Mouse (Mus musculus): Measurements from ENCODE around the gene Rgcc.

Gene Rgcc

DNA sequence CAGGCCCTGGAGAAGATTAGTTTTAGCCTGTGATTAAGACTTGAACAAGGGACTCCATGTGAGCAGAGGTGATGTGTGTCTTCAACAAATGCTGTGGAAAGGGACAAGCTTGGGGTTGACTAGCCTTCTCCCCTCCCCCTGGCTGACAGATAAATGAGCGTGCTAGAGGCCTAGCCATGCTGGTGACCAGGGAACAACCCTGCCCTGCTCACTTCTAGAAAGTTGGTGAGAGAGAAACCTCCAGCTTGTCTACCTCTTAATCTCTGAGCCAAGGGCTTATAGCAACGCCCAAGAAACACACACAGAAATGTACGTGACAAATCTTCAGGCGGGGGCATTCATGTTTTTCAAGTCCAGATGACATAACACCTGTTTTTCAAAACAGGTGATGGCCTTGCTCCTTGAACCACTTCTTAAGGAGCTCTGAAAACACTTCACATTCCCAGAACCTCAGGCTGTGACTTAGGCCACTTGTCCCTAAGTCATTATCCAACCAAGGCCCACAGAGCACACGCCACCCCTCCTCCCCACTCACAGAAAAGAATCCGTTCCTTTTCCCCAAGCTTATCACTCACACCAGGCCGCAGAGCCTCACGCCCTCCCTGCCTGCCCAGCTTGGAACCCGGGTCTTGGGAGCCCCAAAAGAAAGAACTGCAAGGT lies 19.4 kb downstream of the Rgcc start:
- in situ Hi-C loops (cut with MboI, MseI) = loop anchor here in 1 of 2 experiments (25.0 kb wide), 1 partner anchor 845 kb away; no protein-coding TSS in a partner anchor

DNA sequence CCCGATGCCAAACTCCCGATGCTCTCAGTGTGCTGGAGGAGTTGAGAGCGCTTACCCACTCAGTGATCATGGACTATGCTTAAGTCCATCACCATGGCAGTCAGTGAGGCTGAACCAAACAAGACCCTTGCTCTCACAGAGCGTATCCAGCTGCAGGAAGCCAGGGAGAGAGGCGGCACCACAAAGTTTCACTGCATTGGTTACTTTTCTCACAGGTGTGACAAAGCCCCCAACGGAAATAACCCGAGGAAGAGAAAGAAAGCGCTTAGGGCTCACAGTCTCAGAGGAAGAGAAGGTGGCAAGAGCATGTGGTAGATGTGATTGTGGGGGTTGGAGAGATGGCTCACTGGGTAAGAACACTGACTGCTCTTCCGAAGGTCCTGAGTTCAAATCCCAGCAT lies 21.0 kb downstream of the Rgcc start:
- in situ Hi-C loops (cut with MboI, MseI) = loop anchor here in 1 of 2 experiments (25.0 kb wide), 1 partner anchor 843 kb away; no protein-coding TSS in a partner anchor

DNA sequence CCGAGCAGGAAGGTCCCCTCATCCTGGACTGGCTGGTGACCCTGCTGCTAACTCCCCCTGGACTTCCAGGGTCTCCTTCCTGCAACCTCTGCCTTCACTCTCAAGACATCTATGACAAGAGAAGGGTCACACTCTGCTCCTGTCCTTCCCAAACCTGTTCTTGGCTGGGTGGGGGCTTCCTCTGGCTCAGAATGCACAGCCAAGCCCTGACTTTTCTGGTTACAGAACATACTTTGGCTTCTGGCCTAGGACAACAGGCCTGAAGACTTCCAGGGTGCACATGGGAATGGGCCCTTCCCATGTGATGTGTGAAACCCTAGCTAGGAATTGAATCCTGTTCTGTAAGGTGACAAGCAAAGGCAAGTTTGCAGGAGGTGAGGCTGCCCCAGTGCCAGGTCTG lies 22.0 kb downstream of the Rgcc start:
- in situ Hi-C loops (cut with MboI, MseI) = loop anchor here in 1 of 2 experiments (25.0 kb wide), 1 partner anchor 842 kb away; no protein-coding TSS in a partner anchor

DNA sequence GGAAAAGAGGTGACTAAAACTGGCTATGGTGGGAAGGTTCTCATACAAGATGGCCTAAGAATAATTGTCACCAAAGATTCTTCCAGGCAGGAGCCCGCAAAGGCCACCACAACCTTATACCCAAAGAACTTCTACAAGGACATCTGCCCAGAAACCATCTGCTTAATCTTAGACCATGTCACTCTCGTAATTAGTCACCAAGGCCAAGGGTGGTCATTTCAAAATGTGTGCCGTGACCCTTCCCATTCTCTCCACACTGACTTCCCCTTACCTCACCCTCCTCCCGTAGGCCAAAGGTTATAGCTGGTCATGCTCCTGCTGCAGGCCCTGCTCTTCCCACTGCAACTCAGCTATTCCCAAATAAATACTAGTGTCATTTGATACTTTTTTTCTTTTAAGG lies 22.5 kb downstream of the Rgcc start:
- in situ Hi-C loops (cut with MboI, MseI) = loop anchor here in 1 of 2 experiments (25.0 kb wide), 1 partner anchor 842 kb away; no protein-coding TSS in a partner anchor

DNA sequence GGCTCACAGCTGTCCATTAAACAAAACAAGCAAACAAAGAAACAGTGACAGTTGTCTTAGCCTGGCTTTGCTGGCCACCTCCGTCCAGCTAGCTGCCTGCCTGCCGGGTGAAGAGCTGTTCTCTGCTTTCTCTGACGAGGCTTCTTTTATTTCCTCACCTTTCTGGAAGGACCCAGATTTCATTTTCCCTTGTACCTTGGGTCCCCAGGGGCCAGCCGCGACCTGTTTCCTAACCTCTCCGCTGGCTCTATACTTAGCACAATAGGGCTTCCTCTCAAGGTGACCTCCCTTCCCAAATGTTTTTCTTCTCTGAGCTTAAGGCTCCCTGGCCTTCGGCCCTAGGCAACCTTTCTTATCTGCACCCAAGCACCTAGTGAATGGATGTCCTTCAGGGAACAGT lies 23.5 kb downstream of the Rgcc start:
- in situ Hi-C loops (cut with MboI, MseI) = loop anchor here in 1 of 2 experiments (25.0 kb wide), 1 partner anchor 841 kb away; no protein-coding TSS in a partner anchor

DNA sequence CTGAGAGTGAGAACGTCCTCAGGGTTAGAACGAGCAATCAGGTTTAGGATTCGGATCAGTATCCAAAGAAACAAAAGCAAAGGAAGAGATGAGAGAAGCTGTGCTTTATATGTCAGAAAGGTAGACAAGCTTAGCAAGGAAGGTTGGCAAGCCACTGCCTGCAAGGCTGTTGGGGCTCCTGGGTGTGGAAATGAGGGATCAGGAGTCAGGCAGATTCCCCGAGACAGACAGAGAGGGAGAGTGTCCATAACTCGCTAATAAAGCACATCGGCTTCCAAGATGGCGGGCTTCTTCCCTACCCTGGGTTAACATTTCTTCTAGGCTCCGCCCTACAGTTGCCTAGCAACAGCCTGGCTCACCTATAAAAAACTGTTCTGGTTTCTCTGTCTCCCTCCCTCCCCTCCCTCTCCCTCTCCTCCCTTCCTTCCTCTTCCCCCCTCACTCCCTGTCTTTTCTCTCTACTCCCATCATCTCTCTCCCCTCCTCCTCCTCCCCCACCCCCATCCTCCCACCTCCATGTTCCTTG lies 25.5 kb downstream of the Rgcc start:
- in situ Hi-C loops (cut with MboI, MseI) = loop anchor here in 1 of 2 experiments (25.0 kb wide), 1 partner anchor 839 kb away; no protein-coding TSS in a partner anchor

DNA sequence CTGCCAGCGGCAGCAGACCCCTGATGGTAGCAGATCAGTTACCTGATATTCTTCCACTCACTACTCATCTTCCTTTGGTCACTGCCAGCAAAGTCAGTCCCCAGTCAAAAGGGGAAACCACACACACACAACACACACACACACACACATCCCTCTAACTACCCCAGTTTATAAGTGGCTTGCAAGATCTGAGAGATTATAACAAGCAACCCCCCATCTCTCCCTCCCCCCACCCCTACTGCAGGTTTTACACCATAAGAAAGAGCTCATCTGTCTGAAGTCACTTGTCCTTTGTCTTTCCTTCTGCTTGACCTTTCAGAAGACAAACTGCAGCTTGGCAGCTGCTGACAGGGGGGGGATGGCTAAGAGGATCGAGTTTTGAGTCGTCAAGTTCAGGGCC lies 26.0 kb downstream of the Rgcc start:
- in situ Hi-C loops (cut with MboI, MseI) = loop anchor here in 1 of 2 experiments (25.0 kb wide), 1 partner anchor 838 kb away; no protein-coding TSS in a partner anchor

DNA sequence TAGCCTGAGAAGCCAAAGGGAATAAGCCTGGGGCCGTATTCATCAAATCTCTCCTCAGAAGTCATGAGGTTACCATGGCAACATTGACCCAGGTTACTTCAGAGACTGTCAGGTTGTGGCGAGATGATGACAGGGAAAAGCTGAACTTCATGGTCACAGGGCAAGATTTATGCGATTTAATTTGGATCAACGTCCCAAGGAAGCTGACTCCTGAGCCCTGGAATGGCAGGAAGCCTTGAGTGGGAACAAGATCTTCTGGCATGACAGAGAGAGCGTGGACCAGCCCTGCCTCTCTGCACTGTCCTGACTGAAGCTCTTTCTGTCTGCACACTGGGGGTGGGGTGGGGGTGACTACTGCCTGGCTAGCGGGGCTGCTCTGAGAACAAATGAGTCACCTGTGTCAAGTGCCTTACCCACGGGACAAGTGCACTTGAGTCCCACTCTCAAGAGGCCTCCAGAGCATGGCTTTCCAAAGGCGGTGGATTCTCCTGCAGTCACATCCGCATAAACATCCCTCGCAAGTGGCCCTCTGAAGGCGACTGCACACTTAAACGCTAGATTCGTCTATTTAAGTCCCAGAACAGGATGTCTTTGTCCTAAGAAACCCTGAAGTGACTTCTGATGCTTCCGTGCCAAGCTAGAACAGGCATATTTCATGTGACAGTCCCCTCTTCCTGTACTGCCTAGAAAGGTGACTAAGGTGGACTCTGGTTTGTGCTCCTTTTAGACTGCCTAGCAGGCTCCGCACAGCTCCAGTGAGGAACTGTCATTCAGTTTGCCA lies 27.6 kb downstream of the Rgcc start:
- in situ Hi-C loops (cut with MboI, MseI) = no loop called here

DNA sequence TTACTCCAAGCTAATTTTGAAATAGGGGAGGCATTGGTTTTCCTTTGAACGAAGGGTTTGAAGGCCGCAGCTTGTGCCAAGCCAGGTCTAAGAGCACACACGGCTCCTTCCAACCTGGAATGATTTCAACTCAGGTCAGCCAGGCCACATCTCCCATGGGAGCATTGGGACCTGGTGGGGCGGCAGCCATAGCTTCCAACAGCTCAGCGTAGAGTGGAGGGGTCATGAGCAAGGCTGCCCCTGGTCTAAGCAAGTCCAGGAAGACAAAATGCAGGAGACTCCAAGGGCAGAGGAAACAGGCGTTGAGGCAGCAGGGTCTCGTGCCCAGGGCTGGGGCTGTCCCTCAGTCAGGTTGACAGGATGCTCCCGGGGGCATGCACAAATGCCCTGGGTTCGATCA lies 28.5 kb downstream of the Rgcc start:
- in situ Hi-C loops (cut with MboI, MseI) = no loop called here

DNA sequence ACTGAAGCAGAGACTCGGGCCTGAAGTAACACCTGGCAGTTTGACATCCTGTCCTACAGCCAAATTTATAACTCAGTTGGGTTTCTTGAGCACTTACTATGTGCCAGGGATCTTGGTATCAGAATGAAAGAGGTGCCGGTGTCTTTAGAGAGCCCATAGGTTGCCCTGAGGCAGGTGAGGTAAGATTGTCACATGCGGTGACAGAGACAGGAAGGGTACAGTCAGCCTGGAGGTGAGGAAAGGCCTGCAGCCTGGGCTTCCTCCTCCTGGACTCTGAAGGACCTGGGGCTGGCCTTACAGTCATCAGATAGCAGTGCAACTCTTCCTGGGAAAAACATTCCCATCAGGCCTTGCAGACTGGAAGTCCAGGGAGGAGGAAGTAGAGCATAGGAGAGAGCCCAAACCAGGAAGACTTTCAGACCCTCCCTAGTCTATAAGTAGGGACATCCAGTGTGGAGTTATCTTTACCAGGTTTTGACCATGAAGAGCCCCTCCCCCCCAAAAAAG lies 29.2 kb downstream of the Rgcc start:
- in situ Hi-C loops (cut with MboI, MseI) = no loop called here

DNA sequence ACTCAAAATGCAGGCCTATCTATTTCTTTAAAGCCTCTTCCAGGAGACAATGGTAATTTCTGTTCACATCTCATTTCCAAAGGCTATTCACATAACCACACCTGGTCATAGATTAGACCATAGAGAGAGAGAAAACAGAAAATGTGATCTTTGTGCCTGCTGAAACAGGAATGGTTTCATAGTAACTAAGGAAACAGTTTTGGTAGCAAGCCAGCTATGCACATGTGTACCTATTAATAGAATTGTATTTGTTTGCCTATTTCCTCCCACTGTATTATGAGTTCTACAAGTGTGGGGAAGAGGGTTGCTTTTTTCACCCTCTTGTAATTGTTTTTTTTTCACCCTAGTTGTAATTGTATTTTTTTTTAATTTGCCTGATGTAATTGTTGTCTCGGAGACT lies 31.9 kb downstream of the Rgcc start:
- in situ Hi-C loops (cut with MboI, MseI) = no loop called here

DNA sequence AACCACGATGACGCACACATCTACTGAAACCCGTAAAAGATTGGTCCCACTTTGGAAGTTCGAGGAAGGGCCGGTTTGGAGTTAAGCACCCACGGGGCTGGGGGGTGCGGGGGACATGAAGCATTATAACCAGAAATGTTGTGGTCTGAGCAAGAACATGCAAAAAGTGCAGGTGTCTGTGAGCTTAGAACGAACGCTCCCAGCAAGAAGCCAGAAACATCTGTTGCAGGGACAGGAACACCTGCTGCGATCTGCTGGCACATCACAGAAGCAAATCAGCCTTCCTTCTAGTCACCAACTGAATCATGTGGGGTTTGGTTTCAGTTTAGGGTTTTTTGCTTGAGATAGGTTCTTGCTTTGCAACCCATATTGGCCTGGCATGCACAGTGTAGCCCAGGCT lies 33.6 kb downstream of the Rgcc start:
- in situ Hi-C loops (cut with MboI, MseI) = no loop called here

DNA sequence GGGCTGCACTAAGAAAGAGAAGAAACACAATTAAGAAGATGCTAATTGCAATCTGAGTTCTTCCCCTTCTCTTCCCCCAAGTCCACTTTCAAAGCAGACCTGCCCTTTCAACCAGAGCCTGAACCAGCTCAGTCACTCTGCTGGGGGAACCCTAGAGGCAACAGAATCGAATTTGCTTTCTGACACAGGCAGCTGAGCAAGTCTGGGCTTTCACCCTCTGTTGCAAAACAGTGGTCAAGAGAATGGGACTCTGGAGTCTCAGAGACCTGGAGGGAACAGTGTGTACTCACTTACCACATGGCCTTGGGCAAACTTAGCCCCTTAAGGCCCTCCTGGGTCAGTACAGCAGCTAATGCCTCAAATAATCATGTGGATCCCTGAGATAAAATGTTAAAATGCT lies 34.1 kb downstream of the Rgcc start:
- in situ Hi-C loops (cut with MboI, MseI) = no loop called here

DNA sequence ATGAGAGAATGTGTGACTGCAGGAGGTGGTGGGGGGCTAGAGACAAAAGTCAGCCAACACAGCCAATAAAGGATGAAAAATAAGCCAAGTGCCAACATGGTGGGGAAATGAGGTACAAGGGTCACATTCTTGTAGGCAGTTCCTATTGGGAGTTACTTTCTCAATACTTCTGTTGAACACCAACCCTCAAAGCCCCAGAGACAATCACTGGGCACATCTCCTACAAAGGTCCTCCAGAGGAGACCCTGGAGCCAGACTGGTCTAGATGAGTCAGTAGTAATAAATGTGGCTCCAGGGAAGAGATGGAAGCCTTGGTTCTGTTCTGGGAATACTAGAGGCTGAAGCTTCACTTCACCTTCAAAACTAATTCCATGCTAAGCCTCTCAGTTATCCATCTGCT lies 35.0 kb downstream of the Rgcc start:
- in situ Hi-C loops (cut with MboI, MseI) = no loop called here

DNA sequence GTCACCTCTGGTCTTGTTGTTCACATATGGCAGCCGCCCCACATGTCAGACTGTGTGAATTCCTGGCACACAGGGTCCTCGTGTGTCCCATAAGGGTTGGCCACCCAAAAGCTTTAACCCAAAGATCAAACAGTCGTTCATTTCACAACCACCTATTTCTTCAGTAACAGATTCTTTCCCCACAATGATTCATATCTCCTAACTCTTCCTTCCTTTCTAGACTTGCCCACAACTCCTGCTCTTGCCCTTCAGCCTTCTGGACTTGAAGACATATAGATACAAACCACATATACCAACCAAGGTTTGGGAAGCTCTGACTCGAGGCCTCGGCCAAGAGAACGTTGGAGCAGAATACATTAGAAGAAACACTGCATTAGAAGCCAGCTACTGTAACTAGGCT lies 35.7 kb downstream of the Rgcc start:
- in situ Hi-C loops (cut with MboI, MseI) = no loop called here

DNA sequence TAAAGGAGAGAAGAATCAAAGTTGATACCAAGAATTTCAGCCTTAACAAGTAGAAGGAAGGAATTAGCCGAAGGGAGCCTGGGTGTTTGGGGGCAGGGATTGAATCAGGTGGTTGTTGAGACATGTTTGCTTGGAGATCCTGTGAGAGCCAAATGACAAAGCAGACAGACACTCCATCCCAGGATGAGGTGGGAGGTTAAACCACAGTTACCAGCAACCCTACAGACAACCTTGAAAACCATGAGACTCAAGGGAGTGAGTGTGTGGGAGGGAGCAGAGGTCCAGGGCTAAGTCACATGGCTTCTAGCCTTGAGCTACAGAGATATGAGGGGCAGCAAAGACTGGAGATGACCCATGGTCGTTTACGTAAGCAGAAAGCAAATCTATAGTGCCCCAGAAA lies 38.1 kb downstream of the Rgcc start:
- in situ Hi-C loops (cut with MboI, MseI) = no loop called here

DNA sequence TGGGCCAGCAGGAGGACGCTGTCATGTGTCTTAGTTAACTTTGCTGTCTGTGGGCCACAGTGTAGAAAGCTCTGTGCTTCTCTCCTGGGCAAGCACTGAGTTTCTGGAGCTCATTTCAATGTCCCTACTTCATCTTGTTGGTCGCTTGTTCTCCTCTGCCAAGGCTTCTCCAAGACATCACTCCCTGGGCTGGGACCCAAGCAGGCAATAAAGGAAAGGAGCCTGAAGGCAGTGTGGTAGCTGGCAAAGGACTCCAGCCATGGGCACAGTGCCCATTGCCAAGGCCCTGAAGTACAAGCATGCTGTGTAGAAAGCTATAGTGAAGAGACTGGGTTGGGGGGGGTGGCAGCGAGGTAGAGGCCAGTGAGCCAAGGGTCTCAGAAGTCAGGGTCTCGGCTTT lies 38.8 kb downstream of the Rgcc start:
- in situ Hi-C loops (cut with MboI, MseI) = no loop called here

DNA sequence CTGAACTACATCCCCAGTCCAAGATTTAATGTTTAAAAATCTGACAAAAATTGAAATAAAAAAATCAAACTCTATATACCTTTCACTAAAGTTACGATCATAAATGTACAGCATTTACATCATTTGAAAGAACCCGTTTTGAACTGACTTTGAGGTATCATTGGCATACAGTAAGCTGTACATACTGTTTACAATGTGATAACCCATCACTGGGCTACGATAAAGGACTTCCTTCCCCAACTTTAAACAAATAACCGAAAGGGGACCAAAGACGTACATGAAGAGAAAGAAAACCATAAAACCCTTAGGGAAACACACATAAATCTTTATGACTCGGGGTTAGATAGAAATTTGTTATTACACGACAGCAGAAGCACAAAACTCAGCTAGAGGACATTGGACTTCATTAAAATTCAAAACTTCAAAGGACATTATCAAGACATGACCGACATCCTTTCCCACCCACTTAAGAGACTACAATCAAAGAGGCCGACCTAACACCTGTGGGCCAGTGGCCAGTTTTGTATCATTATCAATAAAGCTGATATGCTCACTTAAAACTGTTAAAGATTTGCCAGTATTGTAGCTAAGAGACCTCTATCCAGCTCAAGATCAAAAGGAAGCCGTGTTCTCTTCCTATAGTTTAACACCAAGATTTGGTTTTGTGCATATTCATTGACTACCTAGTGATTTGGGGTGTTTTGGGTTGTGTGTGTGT lies 42.2 kb downstream of the Rgcc start:
- in situ Hi-C loops (cut with MboI, MseI) = no loop called here

DNA sequence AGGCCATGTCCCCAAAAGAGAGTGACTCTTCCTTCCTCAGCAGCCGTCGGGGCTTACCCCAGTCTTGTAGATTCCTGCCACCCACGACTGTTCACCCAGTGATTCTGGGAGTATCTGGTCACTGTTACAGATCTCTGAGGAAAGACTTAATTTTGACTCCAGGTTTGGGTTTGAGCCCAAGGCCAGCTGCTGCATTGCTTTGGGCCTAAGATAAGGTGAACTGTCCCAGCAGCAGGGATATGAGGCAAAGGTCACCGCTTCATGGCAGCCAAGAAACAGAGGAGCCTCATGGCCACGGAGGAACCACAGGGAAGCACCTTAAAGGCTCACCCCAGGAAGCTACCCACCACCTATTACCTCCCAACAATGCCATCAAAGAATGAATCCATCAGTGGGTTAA lies 44.8 kb downstream of the Rgcc start:
- in situ Hi-C loops (cut with MboI, MseI) = no loop called here

DNA sequence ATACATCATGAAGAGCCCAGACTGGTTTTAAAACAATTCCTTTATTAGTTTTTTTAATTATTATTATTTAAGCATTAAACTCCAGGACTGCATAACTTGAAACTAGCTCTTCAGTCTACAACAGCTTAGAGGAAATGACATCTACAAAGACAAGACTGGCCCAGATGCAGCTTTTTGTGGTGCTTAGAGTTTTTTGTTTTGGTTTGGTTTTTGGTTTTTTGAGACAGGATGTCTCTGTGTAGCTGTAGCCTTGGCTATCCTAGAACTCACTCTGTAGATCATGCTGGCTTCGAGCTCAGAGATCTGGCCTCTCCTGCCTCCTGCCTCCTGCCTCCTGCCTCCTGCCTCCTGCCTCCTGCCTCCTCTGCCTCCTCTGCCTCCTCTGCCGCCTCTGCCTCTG lies 45.7 kb downstream of the Rgcc start:
- in situ Hi-C loops (cut with MboI, MseI) = no loop called here

DNA sequence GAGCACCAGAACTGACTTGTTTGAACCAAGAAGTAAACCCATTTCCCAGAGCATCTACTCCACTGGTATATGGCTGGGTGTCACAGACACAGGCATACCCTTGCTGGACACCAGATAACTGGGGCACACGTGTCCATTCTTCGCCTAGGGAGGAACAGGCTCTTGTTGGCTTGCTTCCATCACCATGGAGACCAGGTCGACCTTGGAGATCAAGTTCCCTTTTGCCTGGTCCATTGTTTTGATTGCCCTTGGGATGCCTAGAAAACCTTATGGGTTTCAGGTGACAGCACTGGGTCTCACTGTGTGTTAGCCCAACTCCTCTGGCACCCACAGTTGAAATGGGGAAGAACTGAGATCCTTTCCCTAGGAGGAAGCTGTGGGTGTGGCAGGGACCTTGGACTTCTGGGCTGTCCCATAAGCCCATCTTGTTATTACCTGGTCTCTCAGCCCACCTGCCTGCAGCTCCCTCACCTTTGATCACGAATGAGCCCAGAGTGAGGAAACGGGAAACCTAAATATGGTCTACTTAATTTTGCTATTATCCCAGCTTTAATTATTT lies 49.6 kb downstream of the Rgcc start:
- in situ Hi-C loops (cut with MboI, MseI) = no loop called here

Measured in T-helper 17 cell (primary cell).